Mouse (Mus musculus): ENCODE measurements around the gene Gfi1b. TPM values are rescaled to one million over a fixed set of nuclear protein-coding genes. Genes with fewer than 3 reads are reported as not detected.

The Gfi1b gene
- polyA plus RNA-seq, 1 experiment from 2014 or later: not detected

GRCm38 (mm10) chr2:28592809-28593208 lies 29.0 kb downstream of the Gfi1b start:
- Histone ChIP-seq H3K4me2 (replicated peaks) (no peak overlapping the region), H3K4me3 (replicated peaks; ENCODE audit: low read length) (no peak overlapping the region), H3K9ac (no peak overlapping the region), H3K4me1 (replicated peaks; ENCODE audit: control insufficient read depth, insufficient read depth, low read length) (no peaks in the 10 kb centered on the region), H3K36me3 (replicated peaks; ENCODE audit: control insufficient read depth, insufficient read depth) (no peaks in the 10 kb centered on the region), H3K27ac (no peak overlapping the region), H3K27me3 (ENCODE audit: control insufficient read depth, insufficient read depth, low read length) (no peaks in the 10 kb centered on the region), H3K9me3 (ENCODE audit: control insufficient read depth, low read length) (no peaks in the 10 kb centered on the region)
- WGBS: 9% methylated on average over 15 of the region's 15 CpGs
- ATAC-seq (ENCODE audit: low FRiP score): no peak
- peak; percentile 54 for DNase-seq (ENCODE audit: low spot score)

GRCm38 (mm10) chr2:28591479-28591878 lies 30.3 kb downstream of the Gfi1b start:
- DNase-seq (ENCODE audit: low spot score): no peak
- no peaks in the 10 kb centered on the region for H3K9me3 ChIP-seq (ENCODE audit: control insufficient read depth, low read length)
- H3K4me1 ChIP-seq (replicated peaks; ENCODE audit: control insufficient read depth, insufficient read depth, low read length): no peaks in the 10 kb centered on the region
- no peak overlapping the region for H3K4me2 ChIP-seq (replicated peaks)
- H3K27me3 ChIP-seq (ENCODE audit: control insufficient read depth, insufficient read depth, low read length): no peaks in the 10 kb centered on the region
- no peak overlapping the region for H3K4me3 ChIP-seq (replicated peaks; ENCODE audit: low read length)
- 81% methylated on average over 2 of the region's 2 CpGs for WGBS
- no peak overlapping the region for H3K9ac ChIP-seq
- no peak overlapping the region for H3K27ac ChIP-seq
- ATAC-seq (ENCODE audit: low FRiP score): no peak
- no peaks in the 10 kb centered on the region for H3K36me3 ChIP-seq (replicated peaks; ENCODE audit: control insufficient read depth, insufficient read depth)

DNA sequence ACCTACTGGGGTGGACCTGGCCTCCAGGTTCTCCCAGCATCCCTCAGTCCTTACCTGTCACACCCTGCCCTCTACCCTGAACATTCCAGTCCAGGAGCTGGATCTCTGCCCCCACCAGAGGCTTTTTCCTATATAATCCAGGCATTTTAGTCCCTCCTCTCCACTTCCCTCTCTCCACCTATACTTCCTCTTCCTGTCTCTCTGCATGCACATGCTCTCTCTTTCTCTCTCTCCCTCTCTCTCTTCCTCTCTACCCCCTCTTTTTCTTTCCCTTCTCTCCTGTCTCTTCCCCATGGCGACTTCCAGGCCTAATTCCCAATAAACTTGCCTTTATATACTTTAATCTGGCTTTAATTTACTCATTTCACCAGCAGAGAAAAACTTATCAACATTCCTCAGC lies 33.2 kb downstream of the Gfi1b start:
- DNase-seq (ENCODE audit: low spot score) (no peak), ATAC-seq (ENCODE audit: low FRiP score) (no peak)
- 32% methylated on average over 1 of the region's 1 CpGs for WGBS
- Histone ChIP-seq H3K27me3 (ENCODE audit: control insufficient read depth, insufficient read depth, low read length) (no peaks in the 10 kb centered on the region), H3K9me3 (ENCODE audit: control insufficient read depth, low read length) (no peaks in the 10 kb centered on the region), H3K4me3 (replicated peaks; ENCODE audit: low read length) (no peak overlapping the region), H3K9ac (no peak overlapping the region), H3K4me2 (replicated peaks) (no peak overlapping the region), H3K4me1 (replicated peaks; ENCODE audit: control insufficient read depth, insufficient read depth, low read length) (peaks cover 4% of the 10 kb centered on the region), H3K36me3 (replicated peaks; ENCODE audit: control insufficient read depth, insufficient read depth) (no peaks in the 10 kb centered on the region), H3K27ac (no peak overlapping the region)

DNA sequence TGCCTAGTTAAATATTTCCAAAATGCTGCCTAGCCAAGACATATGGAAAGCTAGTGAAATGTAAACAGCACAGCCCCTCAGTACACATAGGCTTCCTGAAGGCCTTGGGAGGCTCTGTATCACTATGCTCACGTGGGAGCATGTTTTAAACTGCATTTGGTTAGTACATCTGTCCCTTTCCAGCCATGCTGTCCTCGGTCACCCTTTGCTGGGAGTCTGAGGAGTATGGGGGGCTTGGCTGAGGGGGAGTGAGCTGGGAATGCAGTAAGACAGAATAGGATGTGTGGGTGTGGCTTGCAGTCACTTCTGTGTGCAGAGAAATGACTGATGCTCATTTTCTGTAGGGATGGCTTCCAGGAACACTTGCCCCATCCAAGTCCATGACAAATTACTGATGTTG lies 36.1 kb downstream of the Gfi1b start:
- Histone ChIP-seq H3K27me3 (ENCODE audit: control insufficient read depth, insufficient read depth, low read length) (no peaks in the 10 kb centered on the region), H3K9ac (no peak overlapping the region), H3K36me3 (replicated peaks; ENCODE audit: control insufficient read depth, insufficient read depth) (no peaks in the 10 kb centered on the region), H3K4me2 (replicated peaks) (no peak overlapping the region), H3K4me3 (replicated peaks; ENCODE audit: low read length) (no peak overlapping the region), H3K9me3 (ENCODE audit: control insufficient read depth, low read length) (no peaks in the 10 kb centered on the region), H3K4me1 (replicated peaks; ENCODE audit: control insufficient read depth, insufficient read depth, low read length) (peaks cover 19% of the 10 kb centered on the region), H3K27ac (no peak overlapping the region)
- ATAC-seq (ENCODE audit: low FRiP score) (no peak), DNase-seq (ENCODE audit: low spot score) (no peak)
- 50% methylated on average over 2 of the region's 2 CpGs for WGBS

GRCm38 (mm10) chr2:28585043-28585571 lies 36.7 kb downstream of the Gfi1b start:
- Histone ChIP-seq H3K4me3 (replicated peaks; ENCODE audit: low read length) (no peak overlapping the region), H3K4me1 (replicated peaks; ENCODE audit: control insufficient read depth, insufficient read depth, low read length) (peaks cover 19% of the 10 kb centered on the region), H3K27ac (no peak overlapping the region), H3K4me2 (replicated peaks) (no peak overlapping the region), H3K27me3 (ENCODE audit: control insufficient read depth, insufficient read depth, low read length) (no peaks in the 10 kb centered on the region), H3K9me3 (ENCODE audit: control insufficient read depth, low read length) (no peaks in the 10 kb centered on the region), H3K9ac (no peak overlapping the region), H3K36me3 (replicated peaks; ENCODE audit: control insufficient read depth, insufficient read depth) (no peaks in the 10 kb centered on the region)
- 20% methylated on average over 6 of the region's 6 CpGs for WGBS
- ATAC-seq (ENCODE audit: low FRiP score): no peak
- peak; percentile 86 for DNase-seq (ENCODE audit: low spot score)

GRCm38 (mm10) chr2:28583651-28584050 lies 38.1 kb downstream of the Gfi1b start, which contains the start of gene Gtf3c5:
Gene Gtf3c5 (minus strand): TSS chr2:28583751.
- H3K36me3 ChIP-seq (replicated peaks; ENCODE audit: control insufficient read depth, insufficient read depth): peaks cover 11% of the 10 kb centered on the region
- no peaks in the 10 kb centered on the region for H3K9me3 ChIP-seq (ENCODE audit: control insufficient read depth, low read length)
- DNase-seq (ENCODE audit: low spot score): no peak
- 78% methylated on average over 9 of the region's 9 CpGs for WGBS
- H3K27ac ChIP-seq: peak within 1 kb of the TSS; percentile 90
- peak within 1 kb of the TSS; percentile 62 for H3K4me3 ChIP-seq (replicated peaks; ENCODE audit: low read length)
- peak within 1 kb of the TSS; percentile 64 for H3K9ac ChIP-seq
- H3K4me1 ChIP-seq (replicated peaks; ENCODE audit: control insufficient read depth, insufficient read depth, low read length): peaks cover 19% of the 10 kb centered on the region
- no peak for ATAC-seq (ENCODE audit: low FRiP score)
- no peaks in the 10 kb centered on the region for H3K27me3 ChIP-seq (ENCODE audit: control insufficient read depth, insufficient read depth, low read length)
- peak within 1 kb of the TSS; percentile 69 for H3K4me2 ChIP-seq (replicated peaks)

- Histone ChIP-seq H3K27ac (peak overlapping the region; percentile 90), H3K4me3 (replicated peaks; ENCODE audit: low read length) (peak overlapping the region; percentile 62), H3K36me3 (replicated peaks; ENCODE audit: control insufficient read depth, insufficient read depth) (peaks cover 19% of the 10 kb centered on the region), H3K4me1 (replicated peaks; ENCODE audit: control insufficient read depth, insufficient read depth, low read length) (peaks cover 19% of the 10 kb centered on the region), H3K9ac (peak overlapping the region; percentile 64), H3K9me3 (ENCODE audit: control insufficient read depth, low read length) (no peaks in the 10 kb centered on the region), H3K27me3 (ENCODE audit: control insufficient read depth, insufficient read depth, low read length) (no peaks in the 10 kb centered on the region), H3K4me2 (replicated peaks) (peak overlapping the region; percentile 69)
- peak; percentile 94 for ATAC-seq (ENCODE audit: low FRiP score)
- WGBS: under 1% methylated on average over 56 of the region's 56 CpGs
- peak; percentile 87 for DNase-seq (ENCODE audit: low spot score)
Measured at GRCm38 (mm10) chr2:28582647-28583353, 39.0 kb downstream of the Gfi1b start.

DNA sequence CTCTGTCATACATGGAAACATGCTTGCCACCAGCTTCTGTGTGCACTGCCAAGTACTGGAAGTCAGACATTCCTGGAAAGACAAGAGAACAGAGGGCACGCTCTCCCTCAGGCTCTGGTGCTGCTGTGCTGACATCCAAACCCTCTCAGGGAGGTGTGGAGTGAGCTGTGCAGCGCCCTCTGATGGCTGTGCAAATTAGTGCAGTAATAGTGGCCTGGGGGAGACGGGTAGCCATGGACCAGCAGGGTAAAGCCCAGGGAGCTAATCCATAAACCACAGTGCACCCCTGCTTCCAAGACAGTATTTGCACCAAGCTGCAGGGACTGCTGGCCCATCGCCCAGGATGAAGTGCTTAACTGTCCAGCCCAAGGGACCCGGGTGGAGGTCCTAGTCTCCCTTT lies 43.8 kb downstream of the Gfi1b start:
- DNase-seq (ENCODE audit: low spot score): no peak
- no peak for ATAC-seq (ENCODE audit: low FRiP score)
- 73% methylated on average over 5 of the region's 5 CpGs for WGBS
- Histone ChIP-seq H3K36me3 (replicated peaks; ENCODE audit: control insufficient read depth, insufficient read depth) (peaks cover 55% of the 10 kb centered on the region), H3K9me3 (ENCODE audit: control insufficient read depth, low read length) (no peaks in the 10 kb centered on the region), H3K27me3 (ENCODE audit: control insufficient read depth, insufficient read depth, low read length) (no peaks in the 10 kb centered on the region), H3K4me1 (replicated peaks; ENCODE audit: control insufficient read depth, insufficient read depth, low read length) (peaks cover 12% of the 10 kb centered on the region), H3K9ac (no peak overlapping the region), H3K4me2 (replicated peaks) (no peak overlapping the region), H3K4me3 (replicated peaks; ENCODE audit: low read length) (no peak overlapping the region), H3K27ac (no peak overlapping the region)

GRCm38 (mm10) chr2:28576815-28577214 lies 45.0 kb downstream of the Gfi1b start:
- peaks cover 67% of the 10 kb centered on the region for H3K36me3 ChIP-seq (replicated peaks; ENCODE audit: control insufficient read depth, insufficient read depth)
- no peak for ATAC-seq (ENCODE audit: low FRiP score)

More at GRCm38 (mm10) chr2:28576815-28577214, 45.0 kb downstream of the Gfi1b start:
- Histone ChIP-seq H3K4me1 (replicated peaks; ENCODE audit: control insufficient read depth, insufficient read depth, low read length) (peaks cover 7% of the 10 kb centered on the region), H3K9me3 (ENCODE audit: control insufficient read depth, low read length) (no peaks in the 10 kb centered on the region), H3K4me3 (replicated peaks; ENCODE audit: low read length) (no peak overlapping the region), H3K9ac (no peak overlapping the region), H3K4me2 (replicated peaks) (no peak overlapping the region), H3K27ac (no peak overlapping the region), H3K27me3 (ENCODE audit: control insufficient read depth, insufficient read depth, low read length) (no peaks in the 10 kb centered on the region)
- 91% methylated on average over 3 of the region's 3 CpGs for WGBS
- no peak for DNase-seq (ENCODE audit: low spot score)

Data from hindbrain, embryonic 14.5 days (tissue).